Mouse (Mus musculus): Measurements from ENCODE around the gene Bdp1. TPM values are rescaled to one million over a fixed set of nuclear protein-coding genes. Genes with fewer than 3 reads are reported as not detected.

The Bdp1 gene
- polyA plus RNA-seq, 1 experiment from 2014 or later = 28.5 TPM

- Histone ChIP-seq H3K4me1 (no peaks in the 10 kb centered on the region), H3K27me3 (replicated peaks; ENCODE audit: low read depth, poor library complexity, severe bottlenecking) (no peaks in the 10 kb centered on the region), H3K9me3 (no peaks in the 10 kb centered on the region), H3K36me3 (replicated peaks) (peaks cover 33% of the 10 kb centered on the region), H3K27ac (replicated peaks) (no peak overlapping the region), H3K4me3 (no peak overlapping the region)
- WGBS = 89% methylated on average over 1 of the region's 1 CpGs
- DNase-seq (ENCODE audit: low spot score) = no peak
These were observed 120.5 kb downstream of the Bdp1 start for GRCm38 (mm10) chr13:99983320-99983719.

GRCm38 (mm10) chr13:99979406-99979805 lies 124.5 kb downstream of the Bdp1 start:
- DNase-seq (ENCODE audit: low spot score) = no peak
- no peak overlapping the region for H3K27ac ChIP-seq (replicated peaks)
- H3K9me3 ChIP-seq = no peaks in the 10 kb centered on the region
- no peaks in the 10 kb centered on the region for H3K27me3 ChIP-seq (replicated peaks; ENCODE audit: low read depth, poor library complexity, severe bottlenecking)
- peaks cover 44% of the 10 kb centered on the region for H3K36me3 ChIP-seq (replicated peaks)
- H3K4me1 ChIP-seq = no peaks in the 10 kb centered on the region
- H3K4me3 ChIP-seq = no peak overlapping the region
- 65% methylated on average over 2 of the region's 2 CpGs for WGBS

- 92% methylated on average over 5 of the region's 5 CpGs for WGBS
- DNase-seq (ENCODE audit: low spot score) = no peak
- Histone ChIP-seq H3K27me3 (replicated peaks; ENCODE audit: low read depth, poor library complexity, severe bottlenecking) (no peaks in the 10 kb centered on the region), H3K9me3 (no peaks in the 10 kb centered on the region), H3K4me3 (no peak overlapping the region), H3K27ac (replicated peaks) (no peak overlapping the region), H3K36me3 (replicated peaks) (peaks cover 60% of the 10 kb centered on the region), H3K4me1 (no peaks in the 10 kb centered on the region)
These were observed 133.8 kb downstream of the Bdp1 start for GRCm38 (mm10) chr13:99970089-99970488.

Other genes starting within 250 kb of the Bdp1 start
- 2.6 and 3.6 TPM in 2 replicates for gene Cartpt, start 203.0 kb downstream of the Bdp1 start, polyA plus RNA-seq (2016; fragmentation: Nextera tagmentation; extraction: Ambion mirVana)
- 44.7 and 47.3 TPM in 2 replicates for gene Mccc2, start 88.4 kb downstream of the Bdp1 start, polyA plus RNA-seq (2016; fragmentation: Nextera tagmentation; extraction: Ambion mirVana)
- gene Serf1, start 3.9 kb upstream of the Bdp1 start, polyA plus RNA-seq (2016; fragmentation: Nextera tagmentation; extraction: Ambion mirVana) = 161 and 192 TPM in 2 replicates
- gene Smn1, start 20.8 kb upstream of the Bdp1 start, polyA plus RNA-seq (2016; fragmentation: Nextera tagmentation; extraction: Ambion mirVana) = 95.9 and 96.2 TPM in 2 replicates
- 0.15 and 0.25 TPM in 2 replicates for gene Naip2, start 98.0 kb upstream of the Bdp1 start, polyA plus RNA-seq (2016; fragmentation: Nextera tagmentation; extraction: Ambion mirVana)
- 0.06 and 0.14 TPM in 2 replicates for gene Naip5, start 142.3 kb upstream of the Bdp1 start, polyA plus RNA-seq (2016; fragmentation: Nextera tagmentation; extraction: Ambion mirVana)
- gene Naip6, start 213.6 kb upstream of the Bdp1 start, polyA plus RNA-seq (2016; fragmentation: Nextera tagmentation; extraction: Ambion mirVana) = 0.04 and 0.05 TPM in 2 replicates